Mouse (Mus musculus) forebrain, embryonic 16.5 days (tissue): ENCODE data around the gene Ankrd7. TPM values are rescaled to one million over a fixed set of nuclear protein-coding genes. Genes with fewer than 3 reads are reported as not detected.
"Not testable (repeated sequence)": the region's sequence is repeated elsewhere in the genome, so short reads cannot be mapped to it uniquely, and the experiment has no call there.

Source experiments
- ATAC-seq: fragments of 200-750 bp; cut with Nextera tagmentation; 2 replicates; pipeline ENCODE4 v1.8.0; 2017; ENCODE audit warnings: mild to moderate bottlenecking, moderate library complexity
- H3K27ac ChIP-seq: fragments of 300-500 bp; sonication (generic); 2 replicates; pipeline ENCODE4 v1.5.1; 2014; ENCODE audit warnings: low read length, control low read depth
- H3K27me3 ChIP-seq: fragments of 300-500 bp; sonication (generic); replicated peaks from 2 replicates; pipeline ENCODE4 v1.6.1; 2014; ENCODE audit warnings: low read length; ENCODE audit not compliant: control insufficient read depth, insufficient read depth
- H3K36me3 ChIP-seq: fragments of 300-500 bp; sonication (generic); 2 replicates; pipeline ENCODE4 v1.6.1; 2014; ENCODE audit not compliant: control insufficient read depth, insufficient read depth
- H3K4me1 ChIP-seq: fragments of 300-500 bp; sonication (generic); replicated peaks from 2 replicates; pipeline ENCODE4 v1.6.1; 2014; ENCODE audit warnings: low read length; ENCODE audit not compliant: control insufficient read depth, insufficient read depth
- H3K4me2 ChIP-seq: fragments of 300-500 bp; sonication (generic); 2 replicates; pipeline ENCODE4 v1.6.1; 2014; ENCODE audit warnings: mild to moderate bottlenecking, low read length, control low read depth
- H3K4me3 ChIP-seq: fragments of 300-500 bp; sonication (generic); replicated peaks from 2 replicates; pipeline ENCODE4 v1.5.1; 2014; ENCODE audit warnings: mild to moderate bottlenecking, low read length, control low read depth
- H3K9ac ChIP-seq: fragments of 300-500 bp; sonication (generic); replicated peaks from 2 replicates; pipeline ENCODE4 v1.6.1; 2014; ENCODE audit warnings: low read depth, low read length, control low read depth
- H3K9me3 ChIP-seq: fragments of 300-500 bp; sonication (generic); 2 replicates; pipeline ENCODE4 v1.6.1; 2016; ENCODE audit warnings: low read length; ENCODE audit not compliant: control insufficient read depth
- WGBS: fragments of 180-500 bp; shearing (Covaris S2); extraction: QIAGEN DNeasy Blood & Tissue Kit; methylation state at CpG from one replicate; pipeline ENCODE4 v1.1.7; 2014; 5-methylcytosine and 5-hydroxymethylcytosine counted together
- polyA plus RNA-seq: library from polyadenylated mRNA; unstranded; fragments of >200 nt; fragmentation: Nextera tagmentation; extraction: Ambion mirVana; gene quantifications from 2 replicates; pipeline ENCODE4 v1.2.1, GENCODE M21; 2015

The Ankrd7 gene
- polyA plus RNA-seq: 0.18 TPM in 1 of 2 replicates, not detected in the other

DNA sequence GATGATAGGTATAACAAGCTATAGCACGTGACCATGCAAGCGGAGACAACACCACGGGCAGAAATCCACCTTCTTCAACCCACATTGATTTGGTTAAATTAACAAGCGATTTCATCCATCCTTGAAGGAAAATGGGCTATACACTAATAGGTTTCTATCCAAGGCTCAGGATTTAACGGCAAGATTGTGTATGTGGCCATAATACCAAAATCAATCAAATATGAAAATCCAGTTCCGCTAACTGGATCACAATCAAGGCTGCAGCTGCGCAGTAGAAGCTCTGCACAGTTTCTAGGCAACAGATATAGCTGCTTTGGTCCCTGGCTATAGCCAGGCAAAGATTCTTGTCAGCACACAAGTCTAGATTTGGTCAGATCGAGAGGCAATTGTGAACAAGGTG, at the start of gene Ankrd7:
TSS of gene Ankrd7 (plus strand) at position 301 of the 400 bp plus-strand sequence.
- no peaks in the 10 kb centered on the region for H3K27me3 ChIP-seq
- 94% methylated on average over 8 of the region's 8 CpGs for WGBS
- H3K4me1 ChIP-seq: no peaks in the 10 kb centered on the region
- no peak for ATAC-seq
- no peak within 1 kb of the TSS for H3K9ac ChIP-seq
- H3K4me3 ChIP-seq: no peak within 1 kb of the TSS
- H3K9me3 ChIP-seq: no peaks in the 10 kb centered on the region
- no peak within 1 kb of the TSS for H3K4me2 ChIP-seq
- H3K27ac ChIP-seq: no peak within 1 kb of the TSS
- H3K36me3 ChIP-seq: no peaks in the 10 kb centered on the region

DNA sequence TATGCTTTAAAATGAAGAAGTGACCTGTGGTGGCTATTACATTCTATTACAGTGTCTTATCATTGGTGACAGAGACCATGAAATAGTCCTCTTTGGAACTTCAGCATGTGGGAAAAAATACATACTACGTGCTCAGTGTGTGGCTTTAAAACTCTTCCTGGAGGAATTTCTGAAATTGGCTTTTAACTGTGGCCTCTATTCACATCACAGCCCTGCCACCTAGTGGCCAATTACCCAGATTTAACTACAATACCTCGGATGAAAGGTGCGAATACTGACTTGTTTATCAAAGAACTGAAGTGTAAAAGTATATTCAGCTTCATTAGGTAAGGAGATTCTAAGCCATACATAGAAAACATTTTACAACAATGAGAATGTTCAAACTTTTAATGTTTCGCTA, 46.8 kb upstream of the Ankrd7 start:
- H3K9ac ChIP-seq: no peak overlapping the region
- no peak overlapping the region for H3K27ac ChIP-seq
- H3K36me3 ChIP-seq: no peaks in the 10 kb centered on the region
- no peaks in the 10 kb centered on the region; the same call in 1 of the 2 replicates for H3K4me1 ChIP-seq
- peak; percentile 77 for ATAC-seq
- 11% methylated on average over 4 of the region's 4 CpGs for WGBS
- no peak overlapping the region for H3K4me2 ChIP-seq
- no peak overlapping the region for H3K4me3 ChIP-seq
- H3K27me3 ChIP-seq: no peaks in the 10 kb centered on the region
- H3K9me3 ChIP-seq: no peaks in the 10 kb centered on the region

GRCm38 (mm10) chr6:18820246-18820645, 45.9 kb upstream of the Ankrd7 start:
- Histone ChIP-seq H3K9ac (no peak overlapping the region), H3K36me3 (no peaks in the 10 kb centered on the region), H3K4me2 (no peak overlapping the region), H3K27ac (no peak overlapping the region), H3K4me1 (no peaks in the 10 kb centered on the region; the same call in 1 of the 2 replicates), H3K4me3 (no peak overlapping the region), H3K27me3 (no peaks in the 10 kb centered on the region), H3K9me3 (no peaks in the 10 kb centered on the region)
- 58% methylated on average over 4 of the region's 4 CpGs for WGBS
- ATAC-seq: peak; percentile 54

GRCm38 (mm10) chr6:18822812-18823211, 43.3 kb upstream of the Ankrd7 start:
- no peak overlapping the region for H3K4me2 ChIP-seq
- ATAC-seq: no peak
- H3K9me3 ChIP-seq: no peaks in the 10 kb centered on the region
- H3K27me3 ChIP-seq: no peaks in the 10 kb centered on the region
- WGBS: 73% methylated on average over 1 of the region's 1 CpGs
- H3K36me3 ChIP-seq: no peaks in the 10 kb centered on the region
- H3K9ac ChIP-seq: no peak overlapping the region
- H3K4me3 ChIP-seq: no peak overlapping the region
- no peak overlapping the region for H3K27ac ChIP-seq
- no peaks in the 10 kb centered on the region; the same call in 1 of the 2 replicates for H3K4me1 ChIP-seq

DNA sequence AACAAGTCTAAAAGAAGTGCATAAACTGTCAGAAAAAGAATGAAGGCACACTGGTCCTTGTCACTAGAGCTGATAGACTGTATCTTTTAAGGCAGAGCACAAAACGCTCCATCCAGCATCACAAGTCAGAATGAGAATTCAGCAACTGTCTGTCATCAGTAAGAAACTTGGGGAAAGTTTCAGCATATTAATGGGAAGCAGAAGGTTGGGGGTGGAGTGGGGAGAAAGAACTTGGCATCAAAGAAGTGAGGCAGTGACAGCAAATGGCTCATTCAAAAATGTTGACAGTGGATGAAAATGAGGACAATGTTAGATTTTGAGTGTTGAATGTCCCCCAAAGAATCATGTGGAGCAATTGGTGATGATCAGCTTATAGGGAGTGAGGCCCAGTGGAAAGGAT, 33.2 kb upstream of the Ankrd7 start:
- no peaks in the 10 kb centered on the region for H3K27me3 ChIP-seq
- H3K36me3 ChIP-seq: no peaks in the 10 kb centered on the region
- no peaks in the 10 kb centered on the region for H3K4me1 ChIP-seq
- no peaks in the 10 kb centered on the region for H3K9me3 ChIP-seq
- no peak for ATAC-seq
- no peak overlapping the region for H3K9ac ChIP-seq
- WGBS: 68% methylated on average over 1 of the region's 1 CpGs
- no peak overlapping the region for H3K27ac ChIP-seq
- H3K4me3 ChIP-seq: no peak overlapping the region
- no peak overlapping the region for H3K4me2 ChIP-seq

- H3K9ac ChIP-seq, H3K4me3 ChIP-seq, H3K27ac ChIP-seq, ATAC-seq, H3K9me3 ChIP-seq, H3K4me1 ChIP-seq, H3K27me3 ChIP-seq, H3K36me3 ChIP-seq, H3K4me2 ChIP-seq: not testable (repeated sequence)
- no CpG with 5 or more reads among the region's 11 CpGs for WGBS
Observed at GRCm38 (mm10) chr6:18844529-18844928, 21.6 kb upstream of the Ankrd7 start.

GRCm38 (mm10) chr6:18845571-18845970, 20.5 kb upstream of the Ankrd7 start:
- ATAC-seq, H3K27ac ChIP-seq, H3K4me1 ChIP-seq, H3K9ac ChIP-seq, H3K27me3 ChIP-seq, H3K4me3 ChIP-seq, H3K4me2 ChIP-seq, H3K36me3 ChIP-seq, H3K9me3 ChIP-seq: not testable (repeated sequence)
- 51% methylated on average over 5 of the region's 7 CpGs for WGBS

- H3K4me3 ChIP-seq: peak within 1 kb of the TSS; percentile 79
- H3K9ac ChIP-seq: peak within 1 kb of the TSS; percentile 99
- no peaks in the 10 kb centered on the region for H3K27me3 ChIP-seq
- H3K4me1 ChIP-seq: peaks cover 17% of the 10 kb centered on the region
- 1% methylated on average over 37 of the region's 37 CpGs for WGBS
- H3K9me3 ChIP-seq: no peaks in the 10 kb centered on the region
- peaks cover 4% of the 10 kb centered on the region; the same call in 1 of the 2 replicates for H3K36me3 ChIP-seq
- peak within 1 kb of the TSS; percentile 73 for H3K4me2 ChIP-seq
- H3K27ac ChIP-seq: peak within 1 kb of the TSS; percentile 94
- peak; percentile 100 for ATAC-seq
Observed at GRCm38 (mm10) chr6:18848051-18848701, 17.9 kb upstream of the Ankrd7 start, which contains the start of gene Lsm8. Gene Lsm8 (plus strand): TSS chr6:18848579.

DNA sequence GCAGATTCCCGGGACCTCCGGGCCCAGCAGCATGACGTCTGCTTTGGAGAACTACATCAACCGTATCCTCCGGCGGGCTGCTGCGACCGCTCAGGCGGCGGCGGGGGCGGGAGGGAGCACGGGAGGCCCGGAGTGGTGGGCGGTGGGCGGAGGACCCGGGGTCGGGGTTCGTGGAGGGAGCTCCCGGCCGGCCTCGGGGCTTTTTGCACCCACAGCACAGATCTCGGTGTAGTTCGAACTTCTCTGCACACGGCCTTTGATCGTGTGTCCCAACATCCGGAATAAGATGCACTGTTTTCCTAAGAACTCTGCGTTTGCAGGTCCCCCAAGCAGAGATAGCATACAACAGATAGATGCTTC, 17.4 kb upstream of the Ankrd7 start:
- H3K4me1 ChIP-seq: peaks cover 17% of the 10 kb centered on the region
- peak overlapping the region; percentile 94 for H3K27ac ChIP-seq
- no peaks in the 10 kb centered on the region for H3K9me3 ChIP-seq
- H3K36me3 ChIP-seq: peaks cover 6% of the 10 kb centered on the region; the same call in 1 of the 2 replicates
- peak overlapping the region; percentile 73 for H3K4me2 ChIP-seq
- peak overlapping the region; percentile 99 for H3K9ac ChIP-seq
- H3K4me3 ChIP-seq: peak overlapping the region; percentile 79
- no peak for ATAC-seq
- 0% methylated on average over 28 of the region's 28 CpGs for WGBS
- H3K27me3 ChIP-seq: no peaks in the 10 kb centered on the region
